Mouse (Mus musculus): Measurements from ENCODE around the gene Slc35e2. TPM values are rescaled to one million over a fixed set of nuclear protein-coding genes. Genes with fewer than 3 reads are reported as not detected.

Slc35e2 gene
- polyA plus RNA-seq, 1 experiment from 2014 or later: 8.5 TPM

GRCm38 (mm10) chr4:155653451-155654182, 52.4 kb downstream of the Slc35e2 start:
- Histone ChIP-seq H3K4me3 (ENCODE audit: control insufficient read depth in 1 of 2, insufficient read depth in 1 of 2, low read depth in 1 of 2, low read length in 2 of 2) (peak overlapping the region; percentile 57 to 64), H3K9ac (ENCODE audit: low read length) (peak overlapping the region; percentile 80), H3K27ac (replicated peaks in 1 of 2; ENCODE audit: control insufficient read depth in 1 of 2, insufficient read depth in 1 of 2, low read depth in 2 of 2, low read length in 2 of 2) (peak overlapping the region; percentile 75 to 87), H3K36me3 (ENCODE audit: control insufficient read depth, insufficient read depth, low read length) (peaks cover 47% of the 10 kb centered on the region), H3K27me3 (ENCODE audit: control insufficient read depth, insufficient read depth, low read length) (peaks cover 13% of the 10 kb centered on the region), H3K4me2 (ENCODE audit: low read length) (peak overlapping the region; percentile 90), H3K9me3 (ENCODE audit: control insufficient read depth, low read length) (no peaks in the 10 kb centered on the region), H3K4me1 (ENCODE audit: control insufficient read depth in 2 of 2, insufficient read depth in 2 of 2, low read length in 2 of 2) (peaks cover 37 to 40% of the 10 kb centered on the region in 2 experiments)
- WGBS: 1% methylated on average over 31 of the region's 31 CpGs
- ATAC-seq (ENCODE audit: insufficient number of reproducible peaks, insufficient read depth, low FRiP score, low read depth): no peak

- H3K4me1 ChIP-seq (ENCODE audit: control insufficient read depth in 2 of 2, insufficient read depth in 2 of 2, low read length in 2 of 2): peaks cover 37 to 40% of the 10 kb centered on the region in 2 experiments
- 3% methylated on average over 6 of the region's 6 CpGs for WGBS
These were observed 52.9 kb downstream of the Slc35e2 start for GRCm38 (mm10) chr4:155654183-155654455.

GRCm38 (mm10) chr4:155654456-155655298, 53.5 kb downstream of the Slc35e2 start:
- peaks cover 37 to 40% of the 10 kb centered on the region in 2 experiments for H3K4me1 ChIP-seq (ENCODE audit: control insufficient read depth in 2 of 2, insufficient read depth in 2 of 2, low read length in 2 of 2)

More at GRCm38 (mm10) chr4:155654183-155654455, 52.9 kb downstream of the Slc35e2 start:
- Histone ChIP-seq H3K27me3 (ENCODE audit: control insufficient read depth, insufficient read depth, low read length) (peaks cover 13% of the 10 kb centered on the region), H3K9ac (ENCODE audit: low read length) (peak overlapping the region; percentile 80), H3K4me2 (ENCODE audit: low read length) (peak overlapping the region; percentile 90), H3K36me3 (ENCODE audit: control insufficient read depth, insufficient read depth, low read length) (peaks cover 47% of the 10 kb centered on the region), H3K9me3 (ENCODE audit: control insufficient read depth, low read length) (no peaks in the 10 kb centered on the region), H3K27ac (replicated peaks in 1 of 2; ENCODE audit: control insufficient read depth in 1 of 2, insufficient read depth in 1 of 2, low read depth in 2 of 2, low read length in 2 of 2) (peak overlapping the region in 1 of 2 experiments; percentile 87; a peak in 2 of 4 replicates), H3K4me3 (ENCODE audit: control insufficient read depth in 1 of 2, insufficient read depth in 1 of 2, low read depth in 1 of 2, low read length in 2 of 2) (peak overlapping the region; percentile 57 to 64; a peak in 3 of 4 replicates)
- no peak for ATAC-seq (ENCODE audit: insufficient number of reproducible peaks, insufficient read depth, low FRiP score, low read depth)

GRCm38 (mm10) chr4:155656214-155656751, 55.1 kb downstream of the Slc35e2 start:
- H3K27ac ChIP-seq (replicated peaks in 1 of 2; ENCODE audit: control insufficient read depth in 1 of 2, insufficient read depth in 1 of 2, low read depth in 2 of 2, low read length in 2 of 2): no peak overlapping the region
- H3K4me2 ChIP-seq (ENCODE audit: low read length): no peak overlapping the region
- peaks cover 13% of the 10 kb centered on the region for H3K27me3 ChIP-seq (ENCODE audit: control insufficient read depth, insufficient read depth, low read length)
- H3K4me3 ChIP-seq (ENCODE audit: control insufficient read depth in 1 of 2, insufficient read depth in 1 of 2, low read depth in 1 of 2, low read length in 2 of 2): no peak overlapping the region
- no peaks in the 10 kb centered on the region for H3K9me3 ChIP-seq (ENCODE audit: control insufficient read depth, low read length)
- H3K9ac ChIP-seq (ENCODE audit: low read length): no peak overlapping the region
- no peak for ATAC-seq (ENCODE audit: insufficient number of reproducible peaks, insufficient read depth, low FRiP score, low read depth)
- H3K4me1 ChIP-seq (ENCODE audit: control insufficient read depth in 2 of 2, insufficient read depth in 2 of 2, low read length in 2 of 2): peaks cover 39 to 47% of the 10 kb centered on the region in 2 experiments
- WGBS: 86% methylated on average over 13 of the region's 13 CpGs
- peaks cover 31% of the 10 kb centered on the region for H3K36me3 ChIP-seq (ENCODE audit: control insufficient read depth, insufficient read depth, low read length)

More at GRCm38 (mm10) chr4:155654456-155655298, 53.5 kb downstream of the Slc35e2 start:
- peaks cover 13% of the 10 kb centered on the region for H3K27me3 ChIP-seq (ENCODE audit: control insufficient read depth, insufficient read depth, low read length)
- WGBS: 2% methylated on average over 52 of the region's 52 CpGs
- peaks cover 45% of the 10 kb centered on the region for H3K36me3 ChIP-seq (ENCODE audit: control insufficient read depth, insufficient read depth, low read length)
- H3K4me3 ChIP-seq (ENCODE audit: control insufficient read depth in 1 of 2, insufficient read depth in 1 of 2, low read depth in 1 of 2, low read length in 2 of 2): peak overlapping the region; percentile 57 to 64
- peak overlapping the region; percentile 90 for H3K4me2 ChIP-seq (ENCODE audit: low read length)
- no peak for ATAC-seq (ENCODE audit: insufficient number of reproducible peaks, insufficient read depth, low FRiP score, low read depth)
- H3K9me3 ChIP-seq (ENCODE audit: control insufficient read depth, low read length): no peaks in the 10 kb centered on the region
- peak overlapping the region; percentile 80 for H3K9ac ChIP-seq (ENCODE audit: low read length)
- peak overlapping the region in 1 of 2 experiments; percentile 87; a peak in 2 of 4 replicates for H3K27ac ChIP-seq (replicated peaks in 1 of 2; ENCODE audit: control insufficient read depth in 1 of 2, insufficient read depth in 1 of 2, low read depth in 2 of 2, low read length in 2 of 2)

- Histone ChIP-seq H3K36me3 (ENCODE audit: control insufficient read depth, insufficient read depth, low read length) (peaks cover 38% of the 10 kb centered on the region), H3K27me3 (ENCODE audit: control insufficient read depth, insufficient read depth, low read length) (peaks cover 10% of the 10 kb centered on the region), H3K27ac (replicated peaks in 1 of 2; ENCODE audit: control insufficient read depth in 1 of 2, insufficient read depth in 1 of 2, low read depth in 2 of 2, low read length in 2 of 2) (no peak overlapping the region), H3K4me1 (ENCODE audit: control insufficient read depth in 2 of 2, insufficient read depth in 2 of 2, low read length in 2 of 2) (peaks cover 19 to 32% of the 10 kb centered on the region in 2 experiments), H3K4me2 (ENCODE audit: low read length) (no peak overlapping the region), H3K4me3 (ENCODE audit: control insufficient read depth in 1 of 2, insufficient read depth in 1 of 2, low read depth in 1 of 2, low read length in 2 of 2) (no peak overlapping the region), H3K9me3 (ENCODE audit: control insufficient read depth, low read length) (no peaks in the 10 kb centered on the region), H3K9ac (ENCODE audit: low read length) (no peak overlapping the region)
- ATAC-seq (ENCODE audit: insufficient number of reproducible peaks, insufficient read depth, low FRiP score, low read depth): no peak
- 85% methylated on average over 10 of the region's 10 CpGs for WGBS
These were observed 57.7 kb downstream of the Slc35e2 start for GRCm38 (mm10) chr4:155658961-155659360.

GRCm38 (mm10) chr4:155660641-155661040, 59.4 kb downstream of the Slc35e2 start:
- peaks cover 7 to 17% of the 10 kb centered on the region in 2 experiments for H3K4me1 ChIP-seq (ENCODE audit: control insufficient read depth in 2 of 2, insufficient read depth in 2 of 2, low read length in 2 of 2)
- WGBS: 54% methylated on average over 12 of the region's 12 CpGs
- no peak overlapping the region for H3K4me3 ChIP-seq (ENCODE audit: control insufficient read depth in 1 of 2, insufficient read depth in 1 of 2, low read depth in 1 of 2, low read length in 2 of 2)
- H3K9ac ChIP-seq (ENCODE audit: low read length): no peak overlapping the region
- peak overlapping the region in 1 of 2 experiments; percentile 33; a peak in 1 of 4 replicates for H3K27ac ChIP-seq (replicated peaks in 1 of 2; ENCODE audit: control insufficient read depth in 1 of 2, insufficient read depth in 1 of 2, low read depth in 2 of 2, low read length in 2 of 2)
- peak; percentile 32; the same call in 1 of the 2 replicates for ATAC-seq (ENCODE audit: insufficient number of reproducible peaks, insufficient read depth, low FRiP score, low read depth)
- no peak overlapping the region for H3K4me2 ChIP-seq (ENCODE audit: low read length)
- H3K36me3 ChIP-seq (ENCODE audit: control insufficient read depth, insufficient read depth, low read length): peaks cover 49% of the 10 kb centered on the region
- no peaks in the 10 kb centered on the region for H3K9me3 ChIP-seq (ENCODE audit: control insufficient read depth, low read length)
- H3K27me3 ChIP-seq (ENCODE audit: control insufficient read depth, insufficient read depth, low read length): no peaks in the 10 kb centered on the region

GRCm38 (mm10) chr4:155666903-155667302, 65.7 kb downstream of the Slc35e2 start:
- peaks cover 3 to 13% of the 10 kb centered on the region in 2 experiments for H3K4me1 ChIP-seq (ENCODE audit: control insufficient read depth in 2 of 2, insufficient read depth in 2 of 2, low read length in 2 of 2)
- ATAC-seq (ENCODE audit: insufficient number of reproducible peaks, insufficient read depth, low FRiP score, low read depth): no peak
- H3K36me3 ChIP-seq (ENCODE audit: control insufficient read depth, insufficient read depth, low read length): peaks cover 30% of the 10 kb centered on the region
- no peaks in the 10 kb centered on the region for H3K27me3 ChIP-seq (ENCODE audit: control insufficient read depth, insufficient read depth, low read length)
- H3K4me3 ChIP-seq (ENCODE audit: control insufficient read depth in 1 of 2, insufficient read depth in 1 of 2, low read depth in 1 of 2, low read length in 2 of 2): no peak overlapping the region
- H3K4me2 ChIP-seq (ENCODE audit: low read length): no peak overlapping the region
- H3K27ac ChIP-seq (replicated peaks in 1 of 2; ENCODE audit: control insufficient read depth in 1 of 2, insufficient read depth in 1 of 2, low read depth in 2 of 2, low read length in 2 of 2): 0 out of 4 replicates have a peak overlapping the region, but pooled peaks of 1 of the 2 experiments have one; percentile 9
- no peak overlapping the region for H3K9ac ChIP-seq (ENCODE audit: low read length)
- H3K9me3 ChIP-seq (ENCODE audit: control insufficient read depth, low read length): no peaks in the 10 kb centered on the region

Measured in heart, embryonic 14.5 days (tissue).